ENCODE assay signal across 8 mouse cellular contexts in the genomic region with DNA sequence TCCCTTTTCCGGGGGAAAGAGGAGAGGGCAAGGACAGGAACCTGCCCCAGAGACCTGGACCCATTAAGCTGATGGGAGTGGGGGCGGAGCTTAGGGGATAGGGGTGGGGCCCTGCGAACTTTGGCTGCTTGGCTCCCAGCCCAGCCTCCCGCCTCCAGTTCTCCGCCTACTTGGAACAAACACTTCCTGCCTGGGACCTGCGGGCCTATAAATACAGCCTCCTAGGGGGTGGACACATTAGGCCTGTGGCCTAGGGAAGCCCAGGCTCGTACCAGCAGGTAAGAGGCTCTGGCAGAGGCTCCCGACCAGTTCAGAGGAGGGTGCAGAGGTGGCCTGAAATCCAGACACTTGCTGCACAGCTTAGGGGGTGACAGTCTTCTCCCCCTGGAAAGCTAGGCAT. TPM values are rescaled to one million over a fixed set of nuclear protein-coding genes. Genes with fewer than 3 reads are reported as not detected.
A peak's percentile ranks its signal among the peaks of the same experiment; 100 is the strongest.
DNase-seq lines count a peak whose midpoint lies in the region; ATAC-seq and TF ChIP-seq lines count a peak whose summit lies in the region.

A gene (plus strand): TSS at position 237 of the 400 bp plus-strand sequence.

- H3K36me3 ChIP-seq in testis, adult 2 months (ENCODE audit: control insufficient read depth, insufficient read depth, low read length) = no peaks in the 10 kb centered on the region

- H3K27me3 ChIP-seq in testis, adult 2 months (ENCODE audit: control insufficient read depth, insufficient read depth, low read length) = no peaks in the 10 kb centered on the region

- DNase-seq in cerebellum, adult 9-11 months = peak; percentile 33
- peak; percentile 91 for DNase-seq in ZHBTc4 (ENCODE audit: low read depth, low spot score)
- DNase-seq in heart, postnatal 14 days = peak; percentile 88 to 91
- DNase-seq in layer of hippocampus, postnatal 36 days = peak; percentile 42 to 55
- peak; percentile 87 for DNase-seq in lung, postnatal 25 days (ENCODE audit: low spot score)

- no peak for TF ChIP-seq CTCF in testis, adult 2 months (IDR thresholded peaks at IDR 0.05; ENCODE audit: control insufficient read depth, insufficient read depth, insufficient replicate concordance, low read depth, low read length)

- no peak within 1 kb of the TSS for H3K4me3 ChIP-seq in testis, adult 2 months (ENCODE audit: control insufficient read depth, low read depth, low read length)

- TF ChIP-seq POLR2A in testis, adult 2 months (IDR thresholded peaks at IDR 0.05; ENCODE audit: control insufficient read depth, low read depth, low read length) = peak; percentile 22; the same call in 1 of the 2 replicates

- intact Hi-C loops in heart, postnatal 14 days (cut with DNase I) = no loop called here

- ATAC-seq in cerebellum, adult (ENCODE audit: insufficient number of reproducible peaks, low FRiP score, low TSS enrichment) = no peak
- ATAC-seq in erythroid progenitor cell, adult 5-6 weeks (replicated peaks; ENCODE audit: low FRiP score, poor library complexity, severe bottlenecking) = peak; percentile 63

- H3K4me1 ChIP-seq in testis, adult 2 months (ENCODE audit: control insufficient read depth, insufficient read depth, low read length) = peaks cover 5% of the 10 kb centered on the region

- H3K27ac ChIP-seq in testis, adult 2 months (ENCODE audit: control insufficient read depth, insufficient read depth, low read depth, low read length) = peak within 1 kb of the TSS; percentile 47

RNA-seq across cellular contexts. Expression of the gene that starts here (rescaled TPM):
- not detected in 2 replicates for total RNA-seq in erythroid progenitor cell, adult 5-6 weeks (2015; ENCODE audit: low replicate concordance)
- not detected in 2 replicates for total RNA-seq in erythroid progenitor cell, adult 5-6 weeks (2017; ENCODE audit: low replicate concordance)
- total RNA-seq in heart, postnatal 14 days (2021) = 10 to 100 TPM; 11.7 to 15.2 TPM
- total RNA-seq in layer of hippocampus, postnatal 36 days (2021) = 1 to 10 TPM; 1.4 TPM
- 14.7 and 14.9 TPM in 2 replicates for polyA plus RNA-seq in testis, adult 2 months (2012; rRNA removed)

Comparison
In these comparisons a context has a peak if more than half of its experiments do, and no peak if none do; other contexts are left out.
1. RNA of the gene that starts here (total RNA-seq): 11.7 to 15.2 TPM in heart, postnatal 14 days; 1.4 TPM in layer of hippocampus, postnatal 36 days and not detected in erythroid progenitor cell, adult 5-6 weeks; every median in the first group is over 4 times any median in the second.
2. Peak in ATAC-seq in erythroid progenitor cell, adult 5-6 weeks; RNA of the gene not detected or under 1 TPM.
3. DNase-seq: peak in every context shown above with its lines; median percentile 91 in ZHBTc4; 90 in heart, postnatal 14 days; 87 in lung, postnatal 25 days; 48 in layer of hippocampus, postnatal 36 days; 33 in cerebellum, adult 9-11 months.